ENCODE assay signal across 9 mouse cellular contexts in the genomic region with DNA sequence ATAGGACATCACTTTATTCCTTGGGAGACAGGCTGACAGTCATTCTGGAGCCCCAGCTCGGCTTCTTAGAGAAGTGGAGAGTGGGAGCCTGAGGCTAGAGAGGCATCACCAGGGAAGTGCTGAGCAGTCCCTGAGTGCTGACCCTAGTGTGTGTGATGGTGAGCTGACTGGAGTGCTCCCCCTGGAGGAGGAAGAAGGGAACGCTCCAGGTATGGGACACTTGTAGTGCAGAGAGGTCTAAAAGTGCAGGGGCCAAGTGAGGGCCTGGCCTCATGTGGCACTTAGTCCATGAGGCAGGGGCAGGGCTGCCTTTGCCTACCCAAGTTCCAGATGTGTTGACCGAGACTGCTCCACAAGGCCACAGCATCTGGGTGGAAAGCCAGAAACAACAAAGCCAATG. TPM values are rescaled to one million over a fixed set of nuclear protein-coding genes. Genes with fewer than 3 reads are reported as not detected.
DNase-seq lines count a peak whose midpoint lies in the region; ATAC-seq and TF ChIP-seq lines count a peak whose summit lies in the region.
"Had no signal": no experiment of that assay in that cellular context is flagged by ENCODE, and none has a peak within 500 bp of the region (broad histone marks: within the 10 kb centered on the region; RNA-seq: fewer than 3 reads in every experiment).

No protein-coding gene starts in this region.

- peaks cover 7% of the 10 kb centered on the region; the same call in 1 of the 2 replicates for H3K4me1 ChIP-seq in intestine, embryonic 14.5 days (replicated peaks; ENCODE audit: control insufficient read depth, insufficient read depth, low read length)
- H3K4me1 ChIP-seq in intestine, embryonic 15.5 days (replicated peaks) = peaks cover 6% of the 10 kb centered on the region; the same call in 1 of the 2 replicates
- H3K4me1 ChIP-seq in E14TG2a.4 (replicated peaks; ENCODE audit: low read depth, low read length) = peaks cover 72% of the 10 kb centered on the region

- WGBS in intestine, embryonic 14.5 days = 53% methylated on average over 3 of the region's 3 CpGs
- WGBS in intestine, embryonic 15.5 days = 58% methylated on average over 3 of the region's 3 CpGs

- no peak for ATAC-seq in intestine, embryonic 14.5 days (replicated peaks; ENCODE audit: low FRiP score, low TSS enrichment, low read depth)
- no peak for ATAC-seq in intestine, embryonic 15.5 days
- peak; percentile 48 for ATAC-seq in monocyte, adult 5-6 weeks (replicated peaks; ENCODE audit: insufficient number of reproducible peaks, low FRiP score, low TSS enrichment, poor library complexity, severe bottlenecking)

- H3K9ac ChIP-seq in intestine, embryonic 14.5 days (ENCODE audit: low read length) = no peak overlapping the region
- no peak overlapping the region for H3K9ac ChIP-seq in intestine, embryonic 15.5 days

- peak; percentile 75 for DNase-seq in intestine, embryonic 14.5 days (ENCODE audit: low spot score)
- DNase-seq in brain, embryonic 14.5 days (ENCODE audit: low read depth) = peak; percentile 49
- DNase-seq in gastrocnemius, adult 2 months = peak; percentile 65
- peak in 1 of 2 experiments; percentile 35 for DNase-seq in layer of hippocampus, adult 2 months (ENCODE audit: low spot score in 2 of 2)
- peak; percentile 63 for DNase-seq in thymus, postnatal 25 days

- H3K9me3 ChIP-seq in intestine, embryonic 14.5 days (ENCODE audit: control insufficient read depth, low read length) = no peaks in the 10 kb centered on the region
- H3K9me3 ChIP-seq in intestine, embryonic 15.5 days = no peaks in the 10 kb centered on the region
- no peaks in the 10 kb centered on the region for H3K9me3 ChIP-seq in E14TG2a.4 (ENCODE audit: low read length)
- H3K9me3 ChIP-seq: megakaryocyte, embryonic 14.5 days had no signal

- H3K27me3 ChIP-seq in intestine, embryonic 14.5 days (replicated peaks; ENCODE audit: control insufficient read depth, insufficient read depth, low read length) = no peaks in the 10 kb centered on the region
- H3K27me3 ChIP-seq in intestine, embryonic 15.5 days (replicated peaks) = no peaks in the 10 kb centered on the region
- peaks cover 3% of the 10 kb centered on the region; the same call in 1 of the 2 replicates for H3K27me3 ChIP-seq in E14TG2a.4 (ENCODE audit: insufficient read depth, low read length)

- H3K36me3 ChIP-seq in intestine, embryonic 14.5 days (ENCODE audit: control insufficient read depth, insufficient read depth, low read length) = no peaks in the 10 kb centered on the region
- no peaks in the 10 kb centered on the region for H3K36me3 ChIP-seq in intestine, embryonic 15.5 days
- H3K36me3 ChIP-seq in E14TG2a.4 (ENCODE audit: insufficient read depth, low read length) = peaks cover 17% of the 10 kb centered on the region

- TF ChIP-seq CTCF in E14TG2a.4 (conservative IDR thresholded peaks at IDR 0.05; ENCODE audit: low read length) = peak; percentile 82
- peak; percentile 70 for TF ChIP-seq CTCF in brain, embryonic 14.5 days (IDR thresholded peaks at IDR 0.05; ENCODE audit: borderline replicate concordance, extremely low read depth, insufficient read depth, insufficient read length)
- TF ChIP-seq CTCF in gastrocnemius, adult 2 months (IDR thresholded peaks at IDR 0.05) = peak; percentile 83
- peak; percentile 81 for TF ChIP-seq CTCF in layer of hippocampus, adult 2 months (conservative IDR thresholded peaks at IDR 0.05)

- H3K4me2 ChIP-seq in intestine, embryonic 14.5 days (ENCODE audit: low read length) = no peak overlapping the region
- no peak overlapping the region for H3K4me2 ChIP-seq in intestine, embryonic 15.5 days (replicated peaks)

- no peak for TF ChIP-seq POLR2A in brain, embryonic 14.5 days (IDR thresholded peaks at IDR 0.05; ENCODE audit: borderline replicate concordance, extremely low read depth, insufficient read depth, insufficient read length, poor library complexity, severe bottlenecking)

- no peak overlapping the region for H3K27ac ChIP-seq in intestine, embryonic 14.5 days (ENCODE audit: low read depth)
- no peak overlapping the region for H3K27ac ChIP-seq in intestine, embryonic 15.5 days
- no peak overlapping the region for H3K27ac ChIP-seq in gastrocnemius, adult 2 months
- no peak overlapping the region for H3K27ac ChIP-seq in layer of hippocampus, adult 2 months

- intact Hi-C loops in gastrocnemius, adult 2 months (cut with DNase I) = no loop called here

- H3K4me3 ChIP-seq in intestine, embryonic 14.5 days (ENCODE audit: low read depth, low read length) = no peak overlapping the region
- no peak overlapping the region for H3K4me3 ChIP-seq in intestine, embryonic 15.5 days (replicated peaks)
- H3K4me3 ChIP-seq in E14TG2a.4 (replicated peaks; ENCODE audit: low read length) = no peak overlapping the region
- no peak overlapping the region for H3K4me3 ChIP-seq in gastrocnemius, adult 2 months
- no peak overlapping the region for H3K4me3 ChIP-seq in layer of hippocampus, adult 2 months
- H3K4me3 ChIP-seq: megakaryocyte, embryonic 14.5 days had no signal

RNA-seq across cellular contexts. Expression of a gene that starts 39.0 kb away (rescaled TPM):
- polyA plus RNA-seq in intestine, embryonic 14.5 days (2014; fragmentation: Nextera tagmentation; extraction: Ambion mirVana) = 31.7 and 34.1 TPM in 2 replicates
- polyA plus RNA-seq in intestine, embryonic 15.5 days (2015; fragmentation: Nextera tagmentation; extraction: Ambion mirVana) = 8.3 and 9.5 TPM in 2 replicates
- 35.8 and 37.8 TPM in 2 replicates for polyA plus RNA-seq in brain, embryonic 14.5 days (2012; rRNA removed)
- total RNA-seq in gastrocnemius, adult 2 months (2021) = under 1 TPM; 0.31 to 0.42 TPM
- under 1 TPM; 0.49 to 0.83 TPM for total RNA-seq in layer of hippocampus, adult 2 months (2021)
- not detected in 3 replicates for total RNA-seq in monocyte, adult 5-6 weeks (2017)

RNA-seq across cellular contexts. Expression of a gene that starts 58.6 kb away (rescaled TPM):
- 9.3 and 13.6 TPM in 2 replicates for polyA plus RNA-seq in intestine, embryonic 14.5 days (2014; fragmentation: Nextera tagmentation; extraction: Ambion mirVana)
- polyA plus RNA-seq in intestine, embryonic 15.5 days (2015; fragmentation: Nextera tagmentation; extraction: Ambion mirVana) = 22.4 and 22.8 TPM in 2 replicates
- polyA plus RNA-seq in brain, embryonic 14.5 days (2012; rRNA removed) = 2.0 and 3.2 TPM in 2 replicates
- 10 to 100 TPM; 85.3 to 93.9 TPM for total RNA-seq in gastrocnemius, adult 2 months (2021)
- 10 to 100 TPM; 12.0 to 13.1 TPM for total RNA-seq in layer of hippocampus, adult 2 months (2021)
- total RNA-seq in monocyte, adult 5-6 weeks (2017) = 61.8 to 91.9 TPM (median 65.3 TPM) in 3 replicates
